Mouse (Mus musculus) embryo, embryonic 9.5 days (tissue): ENCODE measurements at regions not wholly inside any gene's neighbourhood (a gene's known extent, or its start where the extent isn't known, plus 50 kb on each side); places are given as distances from the start of the nearest gene placed in this dataset.

Experiments
- DNase-seq: peaks from one replicate; pipeline ENCODE4 v3.0.0-alpha.2; 2017; ENCODE audit errors: extremely low spot score

DNA sequence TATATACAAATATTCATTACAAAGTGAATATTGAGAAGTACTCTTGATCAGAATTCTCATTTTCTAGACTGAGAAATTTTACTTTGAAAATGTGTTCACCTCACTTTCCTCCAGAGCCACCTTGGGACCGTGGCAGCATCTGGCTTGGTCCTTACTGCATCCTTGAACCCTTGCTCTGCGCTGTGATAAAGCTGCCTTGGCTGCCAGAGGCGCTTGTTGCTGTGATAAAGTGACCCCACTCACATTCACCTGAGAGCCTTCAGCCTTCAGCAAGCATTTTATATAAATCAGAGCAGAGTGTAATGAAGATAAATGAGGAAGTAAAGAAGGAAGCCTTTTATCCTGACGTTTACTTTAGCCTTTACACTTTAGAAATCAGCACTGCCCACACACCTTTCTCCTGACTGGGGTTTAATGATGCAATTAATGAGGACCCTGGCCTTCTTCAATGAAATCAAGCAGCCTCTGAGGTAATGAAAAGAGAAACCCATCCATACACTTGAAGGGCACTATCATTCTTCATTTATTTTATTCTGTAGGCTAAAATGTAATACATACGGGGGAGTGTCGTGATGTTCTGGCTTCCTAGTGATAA lies 532.8 kb downstream of the Rfpl4b start:
- no peak for DNase-seq

DNA sequence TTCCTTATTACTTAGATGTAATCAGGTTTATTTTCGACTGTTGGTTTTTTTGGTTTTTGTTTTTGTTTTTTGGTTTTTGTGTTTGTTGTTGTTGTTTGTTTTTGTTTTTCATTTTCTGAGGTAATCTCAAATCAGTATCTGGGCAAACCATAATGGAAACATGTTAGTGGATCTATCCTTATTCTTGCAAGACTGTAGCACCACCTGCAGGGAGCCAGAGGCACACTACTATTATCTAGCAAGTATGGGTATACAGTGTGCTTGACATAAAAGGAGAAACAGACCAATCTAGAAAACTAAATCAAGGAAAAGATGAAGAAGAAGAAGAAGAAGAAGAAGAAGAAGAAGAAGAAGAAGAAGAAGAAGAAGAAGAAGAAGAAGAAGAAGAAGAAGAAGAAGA lies 552.4 kb downstream of the Rfpl4b start:
- DNase-seq, result no peak

DNA sequence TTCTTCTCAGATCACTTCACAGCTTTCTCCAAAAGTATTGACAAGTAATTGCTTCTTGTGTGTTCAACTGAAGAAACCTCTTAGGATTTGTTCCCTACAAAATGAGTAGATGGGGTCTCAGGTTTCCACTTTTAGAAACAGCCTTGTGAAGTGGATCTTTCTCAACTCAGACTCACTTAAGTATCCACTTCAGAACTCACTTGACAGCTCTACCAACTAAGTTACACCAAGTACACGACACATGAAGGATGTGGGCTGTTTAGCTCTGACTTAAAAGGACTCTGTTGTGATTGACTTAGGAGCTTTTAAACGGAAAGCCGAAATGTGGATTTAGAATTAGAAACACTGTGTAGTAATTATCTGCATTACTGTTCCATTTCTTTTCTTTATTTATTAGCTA lies 556.0 kb downstream of the Rfpl4b start:
- DNase-seq, result no peak

DNA sequence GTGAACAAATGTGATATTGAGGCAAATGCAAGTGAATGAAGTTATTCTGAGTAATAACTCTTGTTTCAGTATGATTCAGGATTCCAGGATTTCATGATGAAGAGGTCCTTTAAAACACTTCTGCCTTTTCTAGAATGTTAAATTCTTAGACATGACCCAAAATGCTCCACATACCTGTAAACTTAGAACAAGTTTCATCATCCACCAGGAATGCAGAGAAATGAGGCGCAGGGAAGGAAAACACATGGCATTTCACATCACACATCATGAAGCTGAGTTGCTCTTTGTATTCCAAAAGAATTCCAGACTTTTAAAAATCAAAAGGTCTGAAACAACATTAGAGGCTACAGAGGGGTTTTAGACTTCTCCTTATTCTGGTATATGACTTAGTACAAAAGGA lies 574.8 kb downstream of the Rfpl4b start:
- no peak for DNase-seq
